Mouse (Mus musculus) bone marrow, adult 2 months (tissue): Measurements from ENCODE around the gene Ror1. TPM values are rescaled to one million over a fixed set of nuclear protein-coding genes. Genes with fewer than 3 reads are reported as not detected.

Source experiments
- H3K27ac ChIP-seq: fragments of 200-500 bp; 2 replicates; pipeline ENCODE4 v1.5.1; 2012; ENCODE audit warnings: low read depth, mild to moderate bottlenecking, control low read depth, inconsistent platforms, low read length; ENCODE audit not compliant: control insufficient read depth, poor library complexity, insufficient read depth
- H3K4me1 ChIP-seq: fragments of 200-500 bp; 2 replicates; pipeline ENCODE4 v1.6.1; 2011; ENCODE audit warnings: low read length; ENCODE audit not compliant: control insufficient read depth, insufficient read depth
- H3K4me3 ChIP-seq: fragments of 200-500 bp; replicated peaks from 2 replicates; pipeline ENCODE3; 2011; ENCODE audit warnings: mild to moderate bottlenecking, low read depth, low read length, control low read depth; ENCODE audit not compliant: control insufficient read depth
- CTCF ChIP-seq: fragments of 200-500 bp; IDR thresholded peaks from 2 replicates; pipeline ENCODE4 v1.5.1; 2011; ENCODE audit warnings: low read length, control low read depth; ENCODE audit not compliant: control insufficient read depth, insufficient read depth
- POLR2A ChIP-seq: fragments of 200-500 bp; IDR thresholded peaks from 2 replicates; pipeline ENCODE4 v1.6.1; 2011; ENCODE audit warnings: low read depth, mild to moderate bottlenecking, control low read depth, low read length, borderline replicate concordance; ENCODE audit not compliant: control insufficient read depth
- WGBS: fragments of 180-500 bp; shearing (Covaris S2); methylation state at CpG from one replicate; pipeline ENCODE4 v1.1.7; 2018; 5-methylcytosine and 5-hydroxymethylcytosine counted together
- polyA plus RNA-seq: library from polyadenylated mRNA; stranded (reverse); fragments of >200 nt; gene quantifications from 2 replicates; pipeline ENCODE4 v1.2.4, GENCODE M21; 2011; ENCODE audit warnings: low replicate concordance; ENCODE audit not compliant: missing spikeins, insufficient read depth, insufficient read length

Ror1 gene
- polyA plus RNA-seq, 1 experiment, result not detected

DNA sequence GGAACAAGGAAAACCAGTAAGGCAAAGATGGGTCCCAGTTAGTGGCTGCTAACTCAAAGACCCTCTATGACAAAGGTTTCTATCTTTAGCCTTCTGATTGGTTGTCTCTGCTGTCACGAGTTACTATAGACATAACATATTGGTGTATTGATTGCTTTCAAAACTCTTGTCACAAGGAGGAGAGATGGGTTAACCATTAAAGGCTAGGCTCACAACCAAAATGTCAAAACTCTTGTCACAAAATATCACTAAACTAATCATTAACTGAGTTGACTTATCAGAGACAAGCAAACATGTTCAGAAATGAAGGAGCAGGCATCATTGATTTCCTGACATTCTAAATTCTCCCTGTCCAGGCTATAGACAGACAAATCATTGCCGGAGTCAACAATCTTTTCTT lies 135.4 kb downstream of the Ror1 start:
- TF ChIP-seq POLR2A, result no peak
- no peak for TF ChIP-seq CTCF
- no peak overlapping the region for H3K27ac ChIP-seq
- 76% methylated on average over 2 of the region's 2 CpGs for WGBS
- no peaks in the 10 kb centered on the region for H3K4me1 ChIP-seq
- no peak overlapping the region for H3K4me3 ChIP-seq

DNA sequence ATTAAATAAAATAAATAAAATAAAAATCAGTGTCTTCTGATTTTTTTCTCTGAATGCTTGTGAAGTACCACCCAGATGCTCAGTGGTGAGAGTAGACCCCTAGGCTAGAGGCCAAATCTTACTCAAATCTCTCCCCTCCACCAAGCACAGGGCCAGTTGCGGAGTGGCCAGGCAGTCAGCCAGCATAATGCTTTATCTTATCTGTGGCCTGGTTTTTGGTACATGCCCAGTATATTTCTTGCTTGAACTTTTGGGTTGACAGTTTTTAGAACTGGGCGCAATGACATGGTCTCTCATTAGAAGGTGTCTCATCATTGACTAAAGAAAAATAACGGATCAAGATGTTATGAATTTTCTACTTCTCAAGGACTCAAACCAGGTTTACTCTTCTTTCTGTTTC lies 136.3 kb downstream of the Ror1 start:
- 69% methylated on average over 3 of the region's 3 CpGs for WGBS

DNA sequence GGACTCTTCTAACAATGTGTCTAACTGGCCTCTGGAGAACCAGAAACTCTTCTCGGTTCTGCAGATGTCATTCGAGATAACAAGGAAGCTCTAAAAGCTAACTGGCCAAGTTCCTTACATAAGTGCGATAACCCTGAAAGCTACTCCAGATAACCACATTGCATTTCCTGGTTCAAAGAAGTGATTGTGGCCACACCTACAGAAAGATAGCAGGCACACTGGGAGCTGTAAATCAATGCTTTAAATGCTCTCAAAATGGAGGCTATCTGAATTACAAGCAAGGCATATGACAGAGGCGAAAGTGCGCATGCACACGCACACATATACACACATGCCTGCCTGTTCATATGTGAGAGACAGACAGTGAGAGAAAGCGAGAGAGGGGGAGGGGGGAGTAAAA lies 136.9 kb downstream of the Ror1 start:
- no peak for TF ChIP-seq CTCF
- no peak for TF ChIP-seq POLR2A
- no peaks in the 10 kb centered on the region for H3K4me1 ChIP-seq
- H3K27ac ChIP-seq, result no peak overlapping the region
- H3K4me3 ChIP-seq, result no peak overlapping the region
- WGBS, result 44% methylated on average over 7 of the region's 7 CpGs

More for the DNA sequence above, 136.3 kb downstream of the Ror1 start:
- H3K4me3 ChIP-seq, result no peak overlapping the region
- TF ChIP-seq CTCF (no peak), POLR2A (no peak)
- no peak overlapping the region for H3K27ac ChIP-seq
- no peaks in the 10 kb centered on the region for H3K4me1 ChIP-seq

DNA sequence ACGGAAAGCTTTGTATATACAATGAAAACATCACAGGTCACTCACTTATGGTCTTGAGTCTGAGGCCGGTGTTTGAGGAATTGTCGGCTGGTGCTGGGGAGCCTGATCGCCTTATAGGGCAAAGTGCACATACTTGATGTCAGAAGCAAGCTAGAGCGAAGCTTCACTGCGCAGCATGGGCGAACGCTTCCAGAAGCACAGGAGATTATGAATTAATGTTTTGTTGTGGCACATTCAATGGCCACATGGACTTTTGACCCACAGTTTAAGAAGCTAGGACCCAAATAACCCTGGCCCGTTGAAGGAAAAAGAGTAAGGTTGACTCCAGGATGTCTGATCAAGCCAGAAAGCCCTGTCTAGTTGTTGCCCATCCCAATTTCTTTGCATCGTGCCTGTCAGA lies 138.2 kb downstream of the Ror1 start:
- WGBS, result 87% methylated on average over 10 of the region's 10 CpGs
- no peaks in the 10 kb centered on the region for H3K4me1 ChIP-seq
- H3K4me3 ChIP-seq, result no peak overlapping the region
- H3K27ac ChIP-seq, result no peak overlapping the region
- TF ChIP-seq CTCF, result no peak

DNA sequence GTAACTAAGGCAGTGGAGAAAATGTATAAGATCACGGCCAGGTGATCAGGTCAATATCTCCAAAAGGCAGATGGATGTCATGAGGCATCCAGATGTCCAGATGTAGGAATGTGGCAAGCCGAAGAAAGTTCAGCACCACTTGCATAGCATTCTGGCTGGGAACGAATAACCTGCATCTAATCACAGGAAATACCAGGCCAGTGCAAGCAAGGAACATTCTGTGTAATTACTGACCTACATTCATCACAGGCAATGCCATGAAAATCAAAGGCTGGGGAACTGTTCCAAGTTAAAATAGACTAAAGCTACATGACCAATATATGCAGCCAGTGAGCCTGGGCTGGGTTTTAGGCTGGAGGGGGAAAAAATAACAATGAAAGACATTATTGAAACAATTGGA lies 140.7 kb downstream of the Ror1 start:
- TF ChIP-seq CTCF (no peak), POLR2A (no peak)
- WGBS, result 86% methylated on average over 3 of the region's 3 CpGs
- no peak overlapping the region for H3K4me3 ChIP-seq
- no peak overlapping the region for H3K27ac ChIP-seq
- H3K4me1 ChIP-seq, result no peaks in the 10 kb centered on the region

DNA sequence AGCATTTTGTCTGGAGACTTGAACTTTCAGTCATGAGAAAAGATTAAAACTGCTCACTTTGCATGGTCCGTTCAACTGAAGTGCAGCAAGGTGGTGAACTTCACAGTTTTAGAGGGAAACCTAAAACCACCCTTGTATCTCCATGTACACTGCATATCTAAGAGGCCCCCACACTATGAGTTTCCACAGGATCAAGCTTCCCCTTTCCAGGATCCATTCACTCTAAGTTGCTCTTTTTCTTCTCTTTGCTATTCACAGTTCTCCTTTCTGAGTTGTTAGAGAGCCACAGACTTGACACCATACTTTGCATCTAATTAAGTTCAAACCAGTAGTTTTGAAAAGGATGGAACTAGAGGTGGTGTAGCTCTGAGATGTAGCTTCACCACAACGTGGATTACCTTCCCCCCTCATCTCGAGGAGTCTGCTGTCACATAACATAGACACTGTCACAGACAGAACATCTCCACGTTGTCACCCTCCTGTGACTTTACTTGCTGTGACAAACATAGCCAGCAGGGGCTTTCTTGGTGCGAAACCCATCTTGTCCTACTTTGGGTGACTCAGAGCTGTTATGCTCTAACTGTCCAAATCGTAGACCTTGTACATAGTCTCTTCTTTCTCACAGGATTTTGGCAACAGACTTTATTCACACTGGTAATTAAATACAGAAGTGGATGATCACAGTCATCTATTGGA lies 146.6 kb downstream of the Ror1 start:
- H3K4me3 ChIP-seq, result no peak overlapping the region
- no peak overlapping the region for H3K27ac ChIP-seq
- H3K4me1 ChIP-seq, result no peaks in the 10 kb centered on the region; the same call in 1 of the 2 replicates
- TF ChIP-seq POLR2A, result no peak
- TF ChIP-seq CTCF, result no peak
- 65% methylated on average over 6 of the region's 6 CpGs for WGBS

DNA sequence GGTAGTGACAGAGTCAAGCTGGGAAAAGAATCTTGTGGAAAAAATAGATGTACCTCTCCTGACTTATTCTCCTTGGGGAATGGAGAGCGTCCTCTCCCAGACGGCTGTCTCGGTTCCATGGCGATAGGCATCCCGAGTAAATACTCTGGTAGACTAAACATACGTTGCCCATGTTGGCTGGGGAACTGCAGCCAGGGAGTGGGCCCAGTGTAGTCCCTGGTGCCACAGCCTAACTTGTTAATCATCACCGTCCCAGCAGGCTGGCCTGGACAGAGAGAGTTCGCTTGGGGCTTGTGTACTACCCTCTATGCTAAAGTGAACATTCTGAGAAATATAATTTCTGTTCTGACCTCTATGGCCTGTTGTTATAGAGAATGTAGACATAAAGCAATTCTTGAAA lies 148.7 kb downstream of the Ror1 start:
- WGBS, result 90% methylated on average over 8 of the region's 8 CpGs
- Histone ChIP-seq H3K27ac (no peak overlapping the region), H3K4me3 (no peak overlapping the region), H3K4me1 (no peaks in the 10 kb centered on the region; the same call in 1 of the 2 replicates)
- TF ChIP-seq POLR2A (no peak), CTCF (no peak)

DNA sequence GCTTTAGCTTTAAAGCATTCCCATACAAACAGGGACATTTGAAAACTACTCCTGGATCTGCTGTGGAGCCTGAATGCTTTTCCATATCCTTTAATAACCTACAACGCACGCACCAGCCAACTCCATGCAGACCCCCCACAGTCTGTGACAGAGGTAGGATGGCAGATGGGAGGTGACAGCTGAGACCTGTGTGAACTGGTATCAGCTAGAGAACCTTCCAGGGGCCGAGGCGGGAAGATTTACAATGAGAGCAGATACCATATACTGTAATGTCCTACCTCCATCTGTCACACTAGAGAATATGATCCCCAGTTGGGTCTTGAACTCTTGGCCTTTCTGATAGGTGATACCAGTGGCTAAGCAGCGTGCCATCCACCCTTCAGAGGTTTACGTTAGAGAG lies 149.1 kb downstream of the Ror1 start:
- Histone ChIP-seq H3K27ac (no peak overlapping the region), H3K4me1 (no peaks in the 10 kb centered on the region; the same call in 1 of the 2 replicates), H3K4me3 (no peak overlapping the region)
- 89% methylated on average over 6 of the region's 6 CpGs for WGBS
- TF ChIP-seq POLR2A (no peak), CTCF (no peak)

DNA sequence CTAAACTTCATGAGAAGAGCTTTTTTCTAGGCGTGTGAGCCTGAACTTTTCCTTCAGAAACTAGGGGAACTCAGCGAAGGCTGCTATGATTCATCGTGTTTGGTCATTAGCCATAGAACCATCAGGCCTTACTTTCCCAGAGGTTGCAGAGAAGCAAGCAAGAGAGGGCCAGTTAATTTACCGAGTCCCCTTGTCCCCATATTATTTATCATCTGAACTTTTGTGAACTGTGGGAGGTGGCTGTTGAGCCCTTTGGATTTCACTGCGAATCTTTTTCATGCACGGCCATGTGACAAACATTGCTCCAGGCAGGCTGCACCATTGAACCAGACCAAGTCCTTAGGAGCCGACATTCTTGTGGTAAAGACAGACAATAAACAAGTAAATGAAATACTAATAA lies 152.2 kb downstream of the Ror1 start:
- Histone ChIP-seq H3K4me1 (no peaks in the 10 kb centered on the region; the same call in 1 of the 2 replicates), H3K27ac (no peak overlapping the region), H3K4me3 (no peak overlapping the region)
- WGBS, result 80% methylated on average over 7 of the region's 7 CpGs
- TF ChIP-seq POLR2A (no peak), CTCF (no peak)
